Comparison of ENCODE assay signal across 8 mouse cellular contexts in genomic region chr6:86526961-86527740, GRCm38 (mm10). TPM values are rescaled to one million over a fixed set of nuclear protein-coding genes. Genes with fewer than 3 reads are reported as not detected.
DNase-seq lines count a peak whose midpoint lies in the region; ATAC-seq lines count a peak whose summit lies in the region.

No protein-coding gene starts in this region.

- H3K4me2 ChIP-seq in hindbrain, embryonic 11.5 days (replicated peaks; ENCODE audit: low read depth, low read length) = peak overlapping the region; percentile 74
- peak overlapping the region; percentile 59 for H3K4me2 ChIP-seq in limb, embryonic 15.5 days
- H3K4me2 ChIP-seq in midbrain, embryonic 15.5 days = peak overlapping the region; percentile 76

- H3K27ac ChIP-seq in hindbrain, embryonic 11.5 days (ENCODE audit: low read depth, low read length) = peak overlapping the region; percentile 100
- H3K27ac ChIP-seq in limb, embryonic 15.5 days = peak overlapping the region; percentile 100
- H3K27ac ChIP-seq in midbrain, embryonic 15.5 days = peak overlapping the region; percentile 100

- H3K4me3 ChIP-seq in hindbrain, embryonic 11.5 days (ENCODE audit: low read depth, low read length) = peak overlapping the region; percentile 91
- H3K4me3 ChIP-seq in limb, embryonic 15.5 days = peak overlapping the region; percentile 81
- peak overlapping the region; percentile 64 for H3K4me3 ChIP-seq in midbrain, embryonic 15.5 days

- 5% methylated on average over 49 of the region's 49 CpGs for WGBS in hindbrain, embryonic 11.5 days
- WGBS in limb, embryonic 15.5 days = 5% methylated on average over 49 of the region's 49 CpGs
- WGBS in midbrain, embryonic 15.5 days = 5% methylated on average over 49 of the region's 49 CpGs

- H3K36me3 ChIP-seq in hindbrain, embryonic 11.5 days (ENCODE audit: control insufficient read depth, insufficient read depth, low read length) = no peaks in the 10 kb centered on the region
- peaks cover 19% of the 10 kb centered on the region for H3K36me3 ChIP-seq in limb, embryonic 15.5 days
- H3K36me3 ChIP-seq in midbrain, embryonic 15.5 days (replicated peaks) = peaks cover 4% of the 10 kb centered on the region; the same call in 1 of the 2 replicates
- H3K36me3 ChIP-seq in splenic B cell, adult 2 months (ENCODE audit: control insufficient read depth, insufficient read depth, low read length, poor library complexity, severe bottlenecking) = peaks cover 1% of the 10 kb centered on the region; the same call in 1 of the 2 replicates

- no peaks in the 10 kb centered on the region for H3K27me3 ChIP-seq in hindbrain, embryonic 11.5 days (ENCODE audit: control insufficient read depth, insufficient read depth, low read length)
- H3K27me3 ChIP-seq in limb, embryonic 15.5 days = no peaks in the 10 kb centered on the region
- H3K27me3 ChIP-seq in midbrain, embryonic 15.5 days (replicated peaks) = no peaks in the 10 kb centered on the region
- H3K27me3 ChIP-seq in splenic B cell, adult 2 months (ENCODE audit: control insufficient read depth, insufficient read depth, low read length, poor library complexity, severe bottlenecking) = no peaks in the 10 kb centered on the region

- H3K9me3 ChIP-seq in hindbrain, embryonic 11.5 days (ENCODE audit: control insufficient read depth, low read length) = no peaks in the 10 kb centered on the region
- H3K9me3 ChIP-seq in limb, embryonic 15.5 days = no peaks in the 10 kb centered on the region
- no peaks in the 10 kb centered on the region for H3K9me3 ChIP-seq in midbrain, embryonic 15.5 days

- H3K9ac ChIP-seq in hindbrain, embryonic 11.5 days (ENCODE audit: low read depth, low read length) = peak overlapping the region; percentile 97
- peak overlapping the region; percentile 85 for H3K9ac ChIP-seq in limb, embryonic 15.5 days
- H3K9ac ChIP-seq in midbrain, embryonic 15.5 days = peak overlapping the region; percentile 94

- peak; percentile 91 to 92 for DNase-seq in cerebellum, postnatal 14 days
- DNase-seq in adrenal gland, postnatal 10 days = peak; percentile 84
- peak; percentile 25 for DNase-seq in fibroblast of lung, adult 2 months (ENCODE audit: low read depth)
- peak; percentile 86 for DNase-seq in hindbrain, embryonic 11.5 days (ENCODE audit: low spot score)
- DNase-seq in splenic B cell, adult 2 months (ENCODE audit: low read depth, low spot score) = peak; percentile 82

- peaks cover 4% of the 10 kb centered on the region; the same call in 1 of the 2 replicates for H3K4me1 ChIP-seq in hindbrain, embryonic 11.5 days (replicated peaks; ENCODE audit: control insufficient read depth, insufficient read depth, low read length)
- peaks cover 21% of the 10 kb centered on the region for H3K4me1 ChIP-seq in limb, embryonic 15.5 days
- H3K4me1 ChIP-seq in midbrain, embryonic 15.5 days = peaks cover 34% of the 10 kb centered on the region

- ATAC-seq in cerebellum, adult (ENCODE audit: insufficient number of reproducible peaks, low FRiP score, low TSS enrichment) = no peak; the same call in 1 of the 2 replicates
- ATAC-seq in hindbrain, embryonic 11.5 days (ENCODE audit: low FRiP score) = peak; percentile 75
- peak; percentile 41 for ATAC-seq in limb, embryonic 15.5 days (ENCODE audit: insufficient number of reproducible peaks, low FRiP score, low TSS enrichment, low read depth)
- peak; percentile 78 for ATAC-seq in midbrain, embryonic 15.5 days (replicated peaks)

RNA-seq across cellular contexts. Expression of gene Pcbp1, which starts 1.0 kb away (rescaled TPM):
- 100 to 1,000 TPM; 233 to 243 TPM for total RNA-seq in adrenal gland, postnatal 10 days (2021)
- 382 and 432 TPM in 2 replicates for polyA plus RNA-seq in hindbrain, embryonic 11.5 days (2014; fragmentation: Nextera tagmentation; extraction: Ambion mirVana)
- 456 and 462 TPM in 2 replicates for polyA plus RNA-seq in limb, embryonic 15.5 days (2015; fragmentation: Nextera tagmentation; extraction: Ambion mirVana)
- 339 and 344 TPM in 2 replicates for polyA plus RNA-seq in midbrain, embryonic 15.5 days (2015; fragmentation: Nextera tagmentation; extraction: Ambion mirVana)

Comparison
In these comparisons a context has a peak if more than half of its experiments do, and no peak if none do; other contexts are left out.
1. DNase-seq: peak in every context shown above with its lines; median percentile 92 in cerebellum, postnatal 14 days; 86 in hindbrain, embryonic 11.5 days; 84 in adrenal gland, postnatal 10 days; 82 in splenic B cell, adult 2 months; 25 in fibroblast of lung, adult 2 months.